Mouse (Mus musculus) T-helper 2 cell (primary cell): ENCODE results near the gene Aacs.
"Not testable (repeated sequence)": the region's sequence is repeated elsewhere in the genome, so short reads cannot be mapped to it uniquely, and the experiment has no call there.

Experiments
- in situ Hi-C: fragments of 300-600 bp; cut with MboI, MseI; formaldehyde crosslinking; loops from one replicate; pipeline ENCODE4 v1.15.1; 2025; ENCODE audit warnings: high pct_unique_total_duplicates

The Aacs gene

GRCm38 (mm10) chr5:125465701-125466106 is 9.9 kb upstream of the Aacs start:
- in situ Hi-C loops = no loop called here

DNA sequence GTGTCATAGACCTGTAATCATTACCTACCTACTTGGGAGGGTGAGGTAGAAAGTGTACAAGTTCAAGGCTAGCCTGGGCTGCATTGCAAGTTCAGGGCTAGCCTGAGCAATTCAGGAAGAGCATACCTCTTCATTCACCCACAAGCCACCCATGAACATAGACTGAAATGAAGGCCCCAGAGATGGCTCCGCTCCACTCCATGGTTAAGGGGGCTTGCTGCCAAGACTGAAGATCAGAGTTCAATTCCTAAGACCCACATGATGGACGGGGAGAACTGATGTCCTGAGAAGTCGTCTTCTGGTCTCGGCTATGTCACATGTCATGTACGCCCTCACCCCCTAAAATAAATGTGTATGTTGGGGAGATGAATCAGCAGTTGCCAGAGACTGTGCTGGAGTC is 9.1 kb upstream of the Aacs start:
- in situ Hi-C loops = no loop called here

GRCm38 (mm10) chr5:125467261-125467660 is 8.4 kb upstream of the Aacs start:
- in situ Hi-C loops = no loop called here

- in situ Hi-C loops = no loop called here
Measured at GRCm38 (mm10) chr5:125470713-125471112, 4.9 kb upstream of the Aacs start.

- in situ Hi-C loops = no loop called here
Measured at GRCm38 (mm10) chr5:125472796-125473475, 2.7 kb upstream of the Aacs start.

DNA sequence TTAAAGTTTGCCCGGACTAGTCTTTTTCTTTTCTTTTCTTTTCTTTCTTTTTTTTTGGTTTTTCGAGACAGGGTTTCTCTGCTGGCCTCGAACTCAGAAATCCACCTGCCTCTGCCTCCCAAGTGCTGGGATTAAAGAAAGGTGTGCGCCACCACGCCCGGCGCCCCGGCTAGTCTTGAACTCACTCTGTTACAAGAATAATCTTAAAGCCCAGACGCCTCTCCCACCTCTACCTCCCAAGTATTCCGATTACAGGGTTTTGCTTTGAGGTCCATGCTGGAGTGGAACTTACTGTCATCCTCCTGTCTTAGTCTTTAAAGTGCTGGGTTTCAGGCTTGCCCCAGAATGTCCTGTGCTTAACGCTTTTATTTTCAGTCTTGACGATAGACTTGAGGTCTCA is 584 bp upstream of the Aacs start:
- in situ Hi-C loops = no loop called here

GRCm38 (mm10) chr5:125476286-125476625 is 642 bp downstream of the Aacs start:
- in situ Hi-C loops = no loop called here

- in situ Hi-C loops = no loop called here
Measured at GRCm38 (mm10) chr5:125476799-125477198, 1.2 kb downstream of the Aacs start.

GRCm38 (mm10) chr5:125477533-125477932 is 1.9 kb downstream of the Aacs start:
- in situ Hi-C loops = no loop called here

GRCm38 (mm10) chr5:125478037-125478436 is 2.4 kb downstream of the Aacs start:
- in situ Hi-C loops = no loop called here

DNA sequence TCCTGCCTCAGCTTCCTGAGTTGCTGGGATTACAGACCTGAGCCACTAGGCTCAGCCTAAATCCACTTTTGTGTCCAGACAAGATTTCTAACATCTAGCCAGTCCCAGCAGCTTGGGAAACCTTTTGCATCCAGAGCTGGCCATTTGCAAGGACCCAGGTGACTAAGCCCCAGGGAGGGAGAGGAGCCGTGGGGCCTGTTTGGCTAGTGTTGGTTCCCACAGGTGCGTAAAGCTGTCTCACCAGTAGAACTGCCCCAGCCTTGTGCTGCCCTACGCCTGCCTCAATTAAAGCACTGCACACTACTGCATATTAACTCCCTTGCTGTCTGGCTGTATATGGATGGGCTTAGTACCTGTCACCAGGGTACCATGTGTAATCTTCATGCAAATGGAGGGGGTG is 3.8 kb downstream of the Aacs start:
- in situ Hi-C loops = no loop called here

- in situ Hi-C loops = no loop called here
Measured at GRCm38 (mm10) chr5:125480434-125481231, 5.0 kb downstream of the Aacs start.

- in situ Hi-C loops = no loop called here
Measured at GRCm38 (mm10) chr5:125482474-125482873, 6.9 kb downstream of the Aacs start.

- in situ Hi-C loops = no loop called here
Measured at GRCm38 (mm10) chr5:125483712-125484611, 8.3 kb downstream of the Aacs start.

GRCm38 (mm10) chr5:125485031-125485778 is 9.6 kb downstream of the Aacs start:
- in situ Hi-C loops = no loop called here

DNA sequence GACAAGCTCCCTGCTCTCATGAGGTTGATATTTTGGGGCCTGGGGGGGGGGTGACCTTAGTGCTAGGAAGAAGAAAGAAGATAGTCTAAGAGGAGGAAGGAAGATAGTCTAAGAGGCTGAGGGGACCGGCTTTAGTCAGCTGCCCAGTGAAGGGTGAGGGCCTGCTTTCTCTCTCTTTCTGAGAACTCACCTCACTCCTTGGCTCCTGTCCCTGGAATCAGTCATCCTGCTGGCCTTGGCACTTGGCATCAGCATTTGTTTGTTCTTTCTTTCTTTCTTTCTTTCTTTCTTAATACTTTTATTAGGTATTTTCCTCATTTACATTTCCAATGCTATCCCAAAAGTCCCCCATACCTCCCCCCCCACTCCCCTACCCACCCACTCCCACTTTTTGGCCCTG is 10.5 kb downstream of the Aacs start:
- in situ Hi-C loops = no loop called here

- in situ Hi-C loops = no loop called here
Measured at GRCm38 (mm10) chr5:125487375-125488115, 11.9 kb downstream of the Aacs start.

GRCm38 (mm10) chr5:125488116-125488455 is 12.5 kb downstream of the Aacs start:
- in situ Hi-C loops = no loop called here

DNA sequence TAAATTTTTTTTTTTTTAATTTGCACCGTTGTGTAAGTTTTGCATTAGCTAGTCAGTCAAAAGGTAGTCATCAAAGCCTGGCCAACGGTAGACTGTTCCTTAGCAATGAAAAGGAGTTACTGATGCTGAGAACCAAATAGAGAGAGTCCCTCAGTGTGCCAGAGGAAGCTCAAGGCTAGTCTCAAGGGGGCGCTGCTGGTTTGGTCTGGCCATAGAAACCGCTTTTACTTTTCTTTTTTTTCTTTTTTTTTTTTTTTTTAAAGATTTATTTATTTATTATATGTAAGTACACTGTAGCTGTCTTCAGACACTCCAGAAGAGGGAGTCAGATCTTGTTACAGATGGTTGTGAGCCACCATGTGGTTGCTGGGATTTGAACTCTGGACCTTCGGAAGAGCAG is 13.3 kb downstream of the Aacs start:
- in situ Hi-C loops = not testable (repeated sequence)

GRCm38 (mm10) chr5:125491107-125491506 is 15.5 kb downstream of the Aacs start:
- in situ Hi-C loops = no loop called here
